8 mouse cellular contexts compared by ENCODE assay signal in genomic region chr6:145934697-145935240, GRCm38 (mm10). TPM values are rescaled to one million over a fixed set of nuclear protein-coding genes. Genes with fewer than 3 reads are reported as not detected.
A peak's percentile ranks its signal among the peaks of the same experiment; 100 is the strongest.
DNase-seq lines count a peak whose midpoint lies in the region; ATAC-seq and TF ChIP-seq lines count a peak whose summit lies in the region.

No protein-coding gene starts in this region.

- peak overlapping the region; percentile 64 for H3K9ac ChIP-seq in hindbrain, embryonic 11.5 days (ENCODE audit: low read depth, low read length)
- H3K9ac ChIP-seq in liver, postnatal 0 days (replicated peaks), result no peak overlapping the region

- H3K36me3 ChIP-seq in hindbrain, embryonic 11.5 days (ENCODE audit: control insufficient read depth, insufficient read depth, low read length), result no peaks in the 10 kb centered on the region
- H3K36me3 ChIP-seq in liver, postnatal 0 days (replicated peaks; ENCODE audit: insufficient read depth, low read length), result no peaks in the 10 kb centered on the region

- peak overlapping the region; percentile 57 for H3K4me2 ChIP-seq in hindbrain, embryonic 11.5 days (replicated peaks; ENCODE audit: low read depth, low read length)
- H3K4me2 ChIP-seq in liver, postnatal 0 days (ENCODE audit: low read depth, low read length), result peak overlapping the region; percentile 54; the same call in 1 of the 2 replicates

- H3K27ac ChIP-seq in cortical plate, adult 2 months (ENCODE audit: insufficient read depth, low read length), result peak overlapping the region; percentile 20
- H3K27ac ChIP-seq in hindbrain, embryonic 11.5 days (ENCODE audit: low read depth, low read length), result peak overlapping the region; percentile 64
- no peak overlapping the region for H3K27ac ChIP-seq in liver, postnatal 0 days (ENCODE audit: low read depth)

- no peaks in the 10 kb centered on the region; the same call in 1 of the 2 replicates for H3K4me1 ChIP-seq in cortical plate, adult 2 months (ENCODE audit: control insufficient read depth, insufficient read depth, low read length)
- H3K4me1 ChIP-seq in hindbrain, embryonic 11.5 days (replicated peaks; ENCODE audit: control insufficient read depth, insufficient read depth, low read length), result no peaks in the 10 kb centered on the region; the same call in 1 of the 2 replicates
- H3K4me1 ChIP-seq in liver, postnatal 0 days (ENCODE audit: insufficient read depth), result 0 out of 2 replicates have a peak, but pooled peaks cover 3% of the 10 kb centered on the region

- no peaks in the 10 kb centered on the region for H3K27me3 ChIP-seq in hindbrain, embryonic 11.5 days (ENCODE audit: control insufficient read depth, insufficient read depth, low read length)
- H3K27me3 ChIP-seq in liver, postnatal 0 days (ENCODE audit: insufficient read depth, low read length), result no peaks in the 10 kb centered on the region

- 78% methylated on average over 9 of the region's 9 CpGs for WGBS in hindbrain, embryonic 11.5 days
- 77% methylated on average over 9 of the region's 9 CpGs for WGBS in liver, postnatal 0 days (ENCODE audit: insufficient replicate concordance)

- intact Hi-C loops in left cerebral cortex, postnatal 14 days (cut with DNase I), result no loop called here

- TF ChIP-seq CTCF in cortical plate, adult 2 months (IDR thresholded peaks at IDR 0.05; ENCODE audit: extremely low read depth, insufficient read depth, low read length), result no peak
- no peak for TF ChIP-seq CTCF in liver, postnatal 0 days (IDR thresholded peaks at IDR 0.05; ENCODE audit: low read depth)

- DNase-seq in gastrocnemius, adult 18-20 months (ENCODE audit: low spot score), result peak; percentile 32
- no peak for DNase-seq in gastrocnemius, adult 8-10 months (ENCODE audit: low spot score in 2 of 2)
- DNase-seq in hindbrain, embryonic 11.5 days (ENCODE audit: low spot score), result no peak
- no peak for DNase-seq in liver, postnatal 0 days
- DNase-seq in spleen, postnatal 14 days (ENCODE audit: low spot score in 2 of 2), result no peak
- no peak for DNase-seq in left cerebral cortex, postnatal 14 days (ENCODE audit: low spot score in 2 of 2)
- no peak for DNase-seq in right cerebral cortex, adult 18-20 months

- ATAC-seq in hindbrain, embryonic 11.5 days (ENCODE audit: low FRiP score), result peak; percentile 23; the same call in 1 of the 2 replicates
- no peak for ATAC-seq in liver, postnatal 0 days

- H3K4me3 ChIP-seq in cortical plate, adult 2 months (ENCODE audit: insufficient read depth, low read length), result peak overlapping the region; percentile 26; the same call in 1 of the 2 replicates
- H3K4me3 ChIP-seq in hindbrain, embryonic 11.5 days (ENCODE audit: low read depth, low read length), result no peak overlapping the region
- H3K4me3 ChIP-seq in liver, postnatal 0 days (ENCODE audit: low read depth, low read length), result no peak overlapping the region

- H3K9me3 ChIP-seq in hindbrain, embryonic 11.5 days (ENCODE audit: control insufficient read depth, low read length), result no peaks in the 10 kb centered on the region
- H3K9me3 ChIP-seq in liver, postnatal 0 days (ENCODE audit: low read length), result no peaks in the 10 kb centered on the region; the same call in 1 of the 2 replicates

- TF ChIP-seq EP300 in liver, postnatal 0 days (IDR thresholded peaks at IDR 0.05; ENCODE audit: low read depth), result no peak

- no peak for TF ChIP-seq POLR2A in cortical plate, adult 2 months (IDR thresholded peaks at IDR 0.05; ENCODE audit: extremely low read depth, insufficient read depth, low read length)

RNA-seq across cellular contexts. Expression of gene Sspn, which starts 3.3 kb away (rescaled TPM):
- 10 to 100 TPM; 39.5 to 43.1 TPM for total RNA-seq in gastrocnemius, adult 18-20 months (2021)
- total RNA-seq in gastrocnemius, adult 8-10 months (2022), result 10 to 100 TPM; 32.1 to 47.3 (median 40.7) TPM
- 5.4 and 6.2 TPM in 2 replicates for polyA plus RNA-seq in cortical plate, adult 2 months (2012; rRNA removed)
- polyA plus RNA-seq in hindbrain, embryonic 11.5 days (2014; fragmentation: Nextera tagmentation; extraction: Ambion mirVana), result 2.3 and 2.9 TPM in 2 replicates
- polyA plus RNA-seq in liver, postnatal 0 days (2015; fragmentation: Nextera tagmentation; extraction: Ambion mirVana), result 0.51 and 0.60 TPM in 2 replicates
- total RNA-seq in left cerebral cortex, postnatal 14 days (2021), result 1 to 10 TPM; 4.3 to 4.4 TPM

Comparison
In these comparisons a context has a peak if more than half of its experiments do, and no peak if none do; other contexts are left out.
1. RNA of gene Sspn, which starts 3.3 kb away (total RNA-seq): 32.1 to 47.3 TPM in gastrocnemius, adult 8-10 months and 39.5 to 43.1 TPM in gastrocnemius, adult 18-20 months; 4.3 to 4.4 TPM in left cerebral cortex, postnatal 14 days; every median in the first group is over 4 times any median in the second.